Mouse (Mus musculus) large intestine, adult 2 months (tissue): ENCODE data around the gene Asic4. TPM values are rescaled to one million over a fixed set of nuclear protein-coding genes. Genes with fewer than 3 reads are reported as not detected.

Source experiments
- DNase-seq: peaks from one replicate; pipeline ENCODE4 v3.0.0-alpha.2; 2012; ENCODE audit warnings: low read depth, low spot score
- WGBS: fragments of 180-500 bp; shearing (Covaris S2); methylation state at CpG from one replicate; pipeline ENCODE4 v1.1.7; 2018; 5-methylcytosine and 5-hydroxymethylcytosine counted together
- polyA plus RNA-seq: library from polyadenylated mRNA; depleted of rRNA; stranded (reverse); fragments of >200 nt; gene quantifications from 2 replicates; pipeline ENCODE4 v1.2.3, GENCODE M21; 2012; rRNA removed

Gene Asic4
- polyA plus RNA-seq, 1 experiment, result 0.17 TPM

- no peak for DNase-seq
- whole genome bisulfite sequencing, result 70% methylated on average over 15 of the region's 15 CpGs
Measured at GRCm38 (mm10) chr1:75516703-75517380, 66.6 kb downstream of the Asic4 start.

GRCm38 (mm10) chr1:75517984-75518383 is 67.7 kb downstream of the Asic4 start:
- DNase-seq, result no peak
- 28% methylated on average over 4 of the region's 4 CpGs for WGBS

DNA sequence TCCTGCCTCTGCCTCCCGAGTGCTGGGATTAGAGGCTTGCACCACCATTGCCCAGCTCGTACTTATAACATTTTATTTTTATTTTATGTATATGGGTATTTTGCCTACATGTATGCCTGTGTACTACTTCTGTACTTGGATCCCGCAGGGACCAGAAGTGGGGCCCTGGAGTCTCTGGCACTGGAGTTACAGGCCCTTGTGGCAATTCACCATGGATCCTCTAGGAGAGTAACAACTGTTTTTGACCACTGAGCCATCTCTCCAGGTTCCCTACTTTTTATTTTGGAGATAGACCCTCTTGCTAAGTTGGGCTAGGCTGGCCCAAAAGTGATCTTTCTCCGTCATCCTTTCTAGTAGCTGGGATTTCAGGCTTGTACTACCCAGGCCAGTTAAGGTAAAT is 68.2 kb downstream of the Asic4 start:
- 92% methylated on average over 4 of the region's 4 CpGs for WGBS
- no peak for DNase-seq

DNA sequence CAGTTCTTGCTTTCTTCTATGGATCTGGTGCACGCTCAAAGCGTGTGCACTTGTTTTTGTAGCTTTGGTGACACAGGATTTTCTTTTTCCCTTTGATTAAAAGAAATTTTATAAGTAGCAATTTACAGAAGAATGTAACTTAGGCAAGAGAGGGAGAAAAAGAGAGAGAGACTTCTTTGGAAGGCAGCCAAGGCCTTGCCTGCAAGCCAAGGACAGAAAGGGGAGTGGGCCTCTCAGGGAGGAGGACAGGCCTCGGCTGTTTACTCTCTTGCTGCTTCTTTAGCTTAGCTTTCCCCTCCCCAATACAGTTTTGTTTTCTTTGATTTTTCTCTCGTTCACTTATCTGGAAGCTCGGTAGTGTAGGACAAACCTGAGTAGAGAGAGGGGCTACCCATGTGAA is 69.3 kb downstream of the Asic4 start:
- 39% methylated on average over 5 of the region's 5 CpGs for WGBS
- no peak for DNase-seq

DNA sequence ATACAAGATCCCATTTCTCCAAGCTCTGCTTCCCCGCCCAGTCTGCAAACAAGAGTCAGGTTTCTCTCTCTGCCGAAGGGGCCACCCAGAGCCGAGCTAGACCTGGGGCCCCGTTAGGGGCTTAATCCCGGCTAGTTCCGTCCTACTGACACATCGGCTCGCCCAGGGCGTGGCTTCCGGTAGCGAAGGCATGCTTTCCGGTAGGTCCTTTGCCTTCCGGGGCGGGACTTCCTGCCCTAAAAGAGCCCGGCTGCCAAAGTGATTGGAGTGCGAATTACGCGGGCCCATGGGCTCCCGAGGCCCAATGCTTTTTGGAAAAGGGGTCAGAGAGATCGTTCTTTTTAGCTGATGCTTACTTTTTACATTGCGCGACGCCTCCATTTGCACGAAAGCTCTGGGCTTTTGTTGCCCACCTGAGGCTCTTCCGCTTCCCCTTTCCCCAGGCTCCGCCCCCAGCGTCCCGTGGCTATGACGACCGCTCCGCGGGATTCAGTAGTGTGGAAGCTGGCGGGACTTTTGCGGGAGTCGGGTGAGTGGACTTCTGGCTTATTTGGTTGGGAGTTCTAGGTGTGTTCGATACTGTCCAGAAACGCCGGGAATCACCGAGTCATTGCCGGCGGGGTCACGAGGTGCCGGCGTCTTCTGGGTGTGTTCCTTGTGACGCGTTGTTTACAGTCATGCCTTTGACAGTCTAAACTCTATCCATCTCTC is 71.2 kb downstream of the Asic4 start, which contains the start of gene Stk11ip:
Stk11ip (plus strand) TSS at position 209 of the 711 bp plus-strand sequence.
- under 1% methylated on average over 46 of the region's 46 CpGs for WGBS
- DNase-seq, result peak; percentile 75

Other genes with a start within 250 kb of the Asic4 start
- gene Glb1l, start 239.6 kb upstream of the Asic4 start, polyA plus RNA-seq, result 2.1 and 4.4 TPM in 2 replicates
- gene Stk16, start 239.6 kb upstream of the Asic4 start, polyA plus RNA-seq, result 221 and 258 TPM in 2 replicates
- gene Tuba4a, start 230.6 kb upstream of the Asic4 start, polyA plus RNA-seq, result 121 and 164 TPM in 2 replicates
- not detected in 2 replicates for gene A630095N17Rik, start 218.3 kb upstream of the Asic4 start, polyA plus RNA-seq
- gene Dnajb2, start 214.0 kb upstream of the Asic4 start, polyA plus RNA-seq, result 19.4 and 20.1 TPM in 2 replicates
- gene Ptprn, start 185.9 kb upstream of the Asic4 start, polyA plus RNA-seq, result 6.4 and 6.5 TPM in 2 replicates
- 14.0 and 17.7 TPM in 2 replicates for gene Resp18, start 172.0 kb upstream of the Asic4 start, polyA plus RNA-seq
- gene Dnpep, start 132.4 kb upstream of the Asic4 start, polyA plus RNA-seq, result 250 and 500 TPM in 2 replicates
- gene Des, start 90.1 kb upstream of the Asic4 start, polyA plus RNA-seq, result 353 and 360 TPM in 2 replicates
- gene Speg, start 75.1 kb upstream of the Asic4 start, polyA plus RNA-seq, result 20.6 and 22.7 TPM in 2 replicates
- 177 and 182 TPM in 2 replicates for gene Gmppa, start 14.5 kb upstream of the Asic4 start, polyA plus RNA-seq
- gene Chpf, start 28.9 kb downstream of the Asic4 start, polyA plus RNA-seq, result 22.0 and 25.1 TPM in 2 replicates
- gene Tmem198, start 29.1 kb downstream of the Asic4 start, polyA plus RNA-seq, result 1.9 and 2.0 TPM in 2 replicates
- gene Obsl1, start 56.0 kb downstream of the Asic4 start, polyA plus RNA-seq, result 3.3 and 4.1 TPM in 2 replicates
- 2.6 and 2.7 TPM in 2 replicates for gene Inha, start 56.6 kb downstream of the Asic4 start, polyA plus RNA-seq
- gene Stk11ip, start 71.1 kb downstream of the Asic4 start, polyA plus RNA-seq, result 15.6 and 17.3 TPM in 2 replicates
- gene Slc4a3, start 95.8 kb downstream of the Asic4 start, polyA plus RNA-seq, result 3.0 and 4.7 TPM in 2 replicates